ENCODE assay signal across 16 mouse cellular contexts in the genomic region with DNA sequence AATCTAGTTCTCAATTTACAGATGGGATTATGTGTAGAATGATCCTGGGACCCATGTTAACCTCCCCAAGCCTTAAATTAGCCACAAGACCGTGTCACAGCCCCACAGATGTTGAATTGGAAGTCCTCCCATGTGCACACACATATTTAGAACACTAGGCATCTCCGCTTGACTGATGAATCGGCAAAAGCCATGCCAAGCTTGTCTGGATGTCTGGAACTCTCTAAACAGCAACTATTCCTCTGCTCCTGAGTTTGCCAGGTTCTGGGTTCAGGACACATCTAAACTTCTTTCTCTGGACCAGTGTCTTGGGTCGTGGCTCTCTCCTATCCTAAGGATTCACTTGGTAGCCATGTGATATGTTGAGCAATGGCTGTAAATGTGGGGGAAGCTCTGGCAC. TPM values are rescaled to one million over a fixed set of nuclear protein-coding genes. Genes with fewer than 3 reads are reported as not detected.
A peak's percentile ranks its signal among the peaks of the same experiment; 100 is the strongest.
DNase-seq lines count a peak whose midpoint lies in the region; ATAC-seq and TF ChIP-seq lines count a peak whose summit lies in the region.
"Had no signal": no experiment of that assay in that cellular context is flagged by ENCODE, and none has a peak within 500 bp of the region (broad histone marks: within the 10 kb centered on the region; RNA-seq: fewer than 3 reads in every experiment).

No protein-coding gene starts in this region.

- WGBS in liver, embryonic 12.5 days (ENCODE audit: insufficient replicate concordance), result 63% methylated on average over 4 of the region's 4 CpGs
- 68% methylated on average over 4 of the region's 4 CpGs for WGBS in liver, postnatal 0 days (ENCODE audit: insufficient replicate concordance)
- WGBS in heart, postnatal 0 days, result 41% methylated on average over 4 of the region's 4 CpGs
- WGBS in forebrain, embryonic 11.5 days, result 88% methylated on average over 4 of the region's 4 CpGs
- WGBS in forebrain, embryonic 10.5 days, result 88% methylated on average over 4 of the region's 4 CpGs

- no peaks in the 10 kb centered on the region for H3K9me3 ChIP-seq in liver, embryonic 12.5 days (replicated peaks)
- H3K9me3 ChIP-seq in liver, postnatal 0 days (ENCODE audit: low read length), result no peaks in the 10 kb centered on the region
- no peaks in the 10 kb centered on the region for H3K9me3 ChIP-seq in heart, postnatal 0 days (replicated peaks; ENCODE audit: control insufficient read depth, low read length)
- H3K9me3 ChIP-seq in forebrain, embryonic 11.5 days (ENCODE audit: control insufficient read depth, low read length), result no peaks in the 10 kb centered on the region
- H3K9me3 ChIP-seq in forebrain, embryonic 10.5 days, result 0 out of 2 replicates have a peak, but pooled peaks cover 4% of the 10 kb centered on the region
- H3K9me3 ChIP-seq: intestine, embryonic 15.5 days; limb, embryonic 13.5 days had no signal

- no peak overlapping the region for H3K4me2 ChIP-seq in liver, embryonic 12.5 days
- no peak overlapping the region for H3K4me2 ChIP-seq in liver, postnatal 0 days (ENCODE audit: low read depth, low read length)
- peak overlapping the region; percentile 34; the same call in 1 of the 2 replicates for H3K4me2 ChIP-seq in heart, postnatal 0 days (ENCODE audit: low read depth, low read length)
- H3K4me2 ChIP-seq in forebrain, embryonic 11.5 days (ENCODE audit: low read depth, low read length, severe bottlenecking), result no peak overlapping the region
- H3K4me2 ChIP-seq: intestine, embryonic 15.5 days; limb, embryonic 13.5 days had no signal

- no peak for ATAC-seq in liver, embryonic 12.5 days
- no peak for ATAC-seq in liver, postnatal 0 days
- no peak for ATAC-seq in heart, postnatal 0 days (ENCODE audit: insufficient read depth, low read depth)
- no peak for ATAC-seq in forebrain, embryonic 11.5 days (replicated peaks; ENCODE audit: low FRiP score)
- ATAC-seq: intestine, embryonic 15.5 days had no signal

- TF ChIP-seq CTCF in liver, postnatal 0 days (IDR thresholded peaks at IDR 0.05; ENCODE audit: low read depth), result no peak
- TF ChIP-seq CTCF in heart, postnatal 0 days (IDR thresholded peaks at IDR 0.05; ENCODE audit: low read depth), result no peak

- H3K27me3 ChIP-seq in liver, embryonic 12.5 days (replicated peaks), result no peaks in the 10 kb centered on the region
- H3K27me3 ChIP-seq in liver, postnatal 0 days (ENCODE audit: insufficient read depth, low read length), result no peaks in the 10 kb centered on the region
- H3K27me3 ChIP-seq in heart, postnatal 0 days (ENCODE audit: control insufficient read depth, insufficient read depth, low read length), result no peaks in the 10 kb centered on the region
- no peaks in the 10 kb centered on the region for H3K27me3 ChIP-seq in forebrain, embryonic 11.5 days (ENCODE audit: control insufficient read depth, insufficient read depth, low read length)
- peaks cover 14% of the 10 kb centered on the region for H3K27me3 ChIP-seq in forebrain, embryonic 10.5 days (ENCODE audit: poor library complexity, severe bottlenecking)
- H3K27me3 ChIP-seq: intestine, embryonic 15.5 days; limb, embryonic 13.5 days had no signal

- TF ChIP-seq EP300 in liver, postnatal 0 days (IDR thresholded peaks at IDR 0.05; ENCODE audit: low read depth), result no peak
- no peak for TF ChIP-seq EP300 in heart, postnatal 0 days (IDR thresholded peaks at IDR 0.05; ENCODE audit: low read depth)

- no peak overlapping the region for H3K4me3 ChIP-seq in liver, embryonic 12.5 days
- no peak overlapping the region for H3K4me3 ChIP-seq in liver, postnatal 0 days (ENCODE audit: low read depth, low read length)
- H3K4me3 ChIP-seq in brown adipose tissue, adult 24 weeks (ENCODE audit: insufficient read depth, low read depth, low read length), result no peak overlapping the region
- H3K4me3 ChIP-seq in heart, postnatal 0 days (ENCODE audit: low read depth, low read length), result no peak overlapping the region
- no peak overlapping the region for H3K4me3 ChIP-seq in forebrain, embryonic 11.5 days (ENCODE audit: low read depth, low read length)
- no peak overlapping the region for H3K4me3 ChIP-seq in forebrain, embryonic 10.5 days
- H3K4me3 ChIP-seq: erythroblast, embryonic 14.5 days; intestine, embryonic 15.5 days; limb, embryonic 13.5 days had no signal

- peak; percentile 18 for DNase-seq in gastrocnemius, postnatal 25 days
- no peak for DNase-seq in gastrocnemius, postnatal 4 days (ENCODE audit: low spot score in 2 of 2)
- DNase-seq in liver, postnatal 0 days, result no peak
- DNase-seq in heart, postnatal 0 days (ENCODE audit: low spot score), result no peak
- no peak for DNase-seq in forebrain, embryonic 11.5 days (ENCODE audit: low spot score)
- no peak for DNase-seq in forebrain, embryonic 10.5 days (ENCODE audit: extremely low spot score, low spot score)
- DNase-seq: B cell, adult 2 months; cerebellum, adult 8-10 months; embryo, embryonic 11 days; right cerebral cortex, postnatal 25 days; thymus, postnatal 36 days had no signal

- H3K4me1 ChIP-seq in liver, embryonic 12.5 days, result no peaks in the 10 kb centered on the region
- H3K4me1 ChIP-seq in liver, postnatal 0 days (ENCODE audit: insufficient read depth), result 0 out of 2 replicates have a peak, but pooled peaks cover 4% of the 10 kb centered on the region
- peaks cover 3% of the 10 kb centered on the region; the same call in 1 of the 2 replicates for H3K4me1 ChIP-seq in brown adipose tissue, adult 24 weeks (ENCODE audit: control insufficient read depth, insufficient read depth, insufficient read length, low read length)
- H3K4me1 ChIP-seq in heart, postnatal 0 days (ENCODE audit: control insufficient read depth, insufficient read depth), result peaks cover 30% of the 10 kb centered on the region
- H3K4me1 ChIP-seq in forebrain, embryonic 11.5 days (replicated peaks; ENCODE audit: control insufficient read depth, insufficient read depth, low read length), result no peaks in the 10 kb centered on the region
- peaks cover 17% of the 10 kb centered on the region for H3K4me1 ChIP-seq in forebrain, embryonic 10.5 days
- H3K4me1 ChIP-seq: limb, embryonic 13.5 days had no signal

- H3K36me3 ChIP-seq in liver, embryonic 12.5 days, result no peaks in the 10 kb centered on the region
- no peaks in the 10 kb centered on the region for H3K36me3 ChIP-seq in liver, postnatal 0 days (replicated peaks; ENCODE audit: insufficient read depth, low read length)
- H3K36me3 ChIP-seq in heart, postnatal 0 days (replicated peaks; ENCODE audit: control insufficient read depth, insufficient read depth, low read length), result no peaks in the 10 kb centered on the region
- no peaks in the 10 kb centered on the region for H3K36me3 ChIP-seq in forebrain, embryonic 11.5 days (ENCODE audit: control insufficient read depth, insufficient read depth, low read length)
- no peaks in the 10 kb centered on the region for H3K36me3 ChIP-seq in forebrain, embryonic 10.5 days (replicated peaks)
- H3K36me3 ChIP-seq: intestine, embryonic 15.5 days; limb, embryonic 13.5 days had no signal

- peak overlapping the region; percentile 12; the same call in 1 of the 2 replicates for H3K27ac ChIP-seq in liver, embryonic 12.5 days
- H3K27ac ChIP-seq in liver, postnatal 0 days (ENCODE audit: low read depth), result no peak overlapping the region
- H3K27ac ChIP-seq in brown adipose tissue, adult 24 weeks (replicated peaks; ENCODE audit: low read depth, low read length), result 0 out of 2 replicates have a peak overlapping the region, but pooled peaks have one; percentile 0
- H3K27ac ChIP-seq in heart, postnatal 0 days (ENCODE audit: low read depth), result peak overlapping the region; percentile 71
- H3K27ac ChIP-seq in forebrain, embryonic 11.5 days (ENCODE audit: low read depth, low read length), result no peak overlapping the region
- H3K27ac ChIP-seq in forebrain, embryonic 10.5 days, result no peak overlapping the region
- H3K27ac ChIP-seq: limb, embryonic 13.5 days had no signal

- no peak overlapping the region for H3K9ac ChIP-seq in liver, embryonic 12.5 days
- no peak overlapping the region for H3K9ac ChIP-seq in liver, postnatal 0 days (replicated peaks)
- no peak overlapping the region for H3K9ac ChIP-seq in heart, postnatal 0 days (replicated peaks; ENCODE audit: low read depth, low read length)
- H3K9ac ChIP-seq in forebrain, embryonic 11.5 days (ENCODE audit: low read length), result no peak overlapping the region
- H3K9ac ChIP-seq: intestine, embryonic 15.5 days; limb, embryonic 13.5 days had no signal

RNA-seq across cellular contexts. Expression of a gene that starts 36.4 kb away (rescaled TPM):
- total RNA-seq in gastrocnemius, postnatal 25 days (2021), result 10 to 100 TPM; 22.1 to 24.9 TPM
- 10 to 100 TPM; 25.1 to 25.2 TPM for total RNA-seq in gastrocnemius, postnatal 4 days (2021)
- polyA plus RNA-seq in liver, embryonic 12.5 days (2016; fragmentation: Nextera tagmentation; extraction: Ambion mirVana), result 37.1 and 40.0 TPM in 2 replicates
- 11.2 and 11.6 TPM in 2 replicates for polyA plus RNA-seq in liver, postnatal 0 days (2015; fragmentation: Nextera tagmentation; extraction: Ambion mirVana)
- 16.0 and 17.2 TPM in 2 replicates for polyA plus RNA-seq in brown adipose tissue, adult 24 weeks (2012; ENCODE audit: insufficient read depth, insufficient read length, missing spikeins)
- 14.9 and 15.9 TPM in 2 replicates for total RNA-seq in heart, postnatal 0 days (2014; rRNA removed; ENCODE audit: low replicate concordance)
- 15.3 and 16.0 TPM in 2 replicates for polyA plus RNA-seq in heart, postnatal 0 days (2015; fragmentation: Nextera tagmentation; extraction: Ambion mirVana)
- polyA plus RNA-seq in forebrain, embryonic 11.5 days (2014; fragmentation: Nextera tagmentation; extraction: Ambion mirVana), result 63.3 and 70.7 TPM in 2 replicates
- polyA plus RNA-seq in forebrain, embryonic 10.5 days (2016; fragmentation: Nextera tagmentation; extraction: Ambion mirVana), result 60.4 and 64.8 TPM in 2 replicates

Comparison
In these comparisons a context has a peak if more than half of its experiments do, and no peak if none do; other contexts are left out.
1. H3K27ac ChIP-seq: peak in liver, embryonic 12.5 days (single experiment), brown adipose tissue, adult 24 weeks (single experiment) and heart, postnatal 0 days (single experiment); none in liver, postnatal 0 days (single experiment), forebrain, embryonic 11.5 days (single experiment) and forebrain, embryonic 10.5 days (single experiment).